Mouse (Mus musculus) left cerebral cortex, adult 9 months (tissue): ENCODE measurements at regions not wholly inside any gene's neighbourhood (a gene's known extent, or its start where the extent isn't known, plus 50 kb on each side); places are given as distances from the start of the nearest gene placed in this dataset.
"Not testable (repeated sequence)": the region's sequence is repeated elsewhere in the genome, so short reads cannot be mapped to it uniquely, and the experiment has no call there.

Experiments used
- DNase-seq, 2 experiments: peaks; one replicate each; pipeline ENCODE4 v3.0.0; 2022; ENCODE audit warnings: low spot score in 2 of 2

GRCm38 (mm10) chr9:98091105-98091504 is 58.1 kb upstream of the Clstn2 start:
- no peak for DNase-seq

DNA sequence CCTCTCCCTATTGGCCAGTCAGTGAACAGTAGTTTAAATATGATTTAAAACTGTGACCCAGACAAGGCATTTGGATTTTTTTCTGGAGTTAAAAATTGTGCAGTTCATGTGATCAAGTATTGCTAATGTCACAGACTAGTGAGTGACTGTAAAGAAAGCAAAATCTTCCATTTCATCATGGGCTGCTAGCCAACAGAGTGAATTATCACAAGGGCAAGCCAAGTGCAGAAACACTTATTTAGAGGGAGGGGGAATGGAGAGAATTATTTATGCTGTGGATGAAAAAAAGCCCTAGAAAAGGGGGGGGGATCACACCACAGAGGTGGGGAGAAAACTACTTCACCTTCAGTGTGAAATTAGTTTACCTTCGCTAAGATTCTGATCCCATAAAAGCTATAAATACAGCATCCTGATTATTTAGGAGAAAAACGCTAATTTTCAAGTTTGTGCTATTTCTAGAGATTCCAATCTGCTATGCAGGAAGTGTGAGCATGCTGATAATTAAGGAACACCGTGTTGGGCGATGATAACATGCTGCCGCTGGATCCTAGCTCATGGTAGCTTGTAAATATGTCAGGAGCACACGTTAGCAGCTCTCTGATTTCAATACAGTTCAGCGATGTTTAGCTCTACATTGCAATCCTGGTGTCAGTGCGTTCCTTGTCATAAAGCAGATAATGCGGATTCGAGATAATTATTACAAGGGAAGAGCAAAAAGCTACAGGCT is 62.2 kb upstream of the Clstn2 start:
- DNase-seq: peak in 1 of 2 experiments; percentile 2

GRCm38 (mm10) chr9:98123390-98123789 is 90.4 kb upstream of the Clstn2 start:
- DNase-seq: no peak

- DNase-seq: no peak
Measured at GRCm38 (mm10) chr9:98129596-98129995, 96.6 kb upstream of the Clstn2 start.

- peak; percentile 68 to 82 for DNase-seq
Measured at GRCm38 (mm10) chr9:98130849-98131248, 97.9 kb upstream of the Clstn2 start.

DNA sequence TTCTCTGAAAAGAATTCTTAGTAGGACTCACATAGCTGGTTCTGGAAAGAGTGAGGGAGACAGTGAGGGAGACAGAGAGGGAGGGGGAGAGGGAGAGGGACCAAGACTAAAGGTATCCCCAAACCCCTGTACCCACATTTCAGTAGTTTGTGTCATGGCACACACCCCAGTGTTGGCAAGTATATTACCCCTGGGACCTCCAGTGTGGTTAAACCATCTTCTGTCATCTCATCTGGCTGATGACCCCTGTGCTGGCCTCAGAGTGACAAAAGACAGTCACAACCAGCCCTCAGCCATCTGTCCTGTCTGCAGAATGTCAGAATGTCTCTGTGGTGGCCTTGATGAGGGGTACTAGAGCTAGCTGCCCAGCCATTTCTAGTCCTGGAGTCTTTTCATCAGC is 107.6 kb upstream of the Clstn2 start:
- DNase-seq: no peak

DNA sequence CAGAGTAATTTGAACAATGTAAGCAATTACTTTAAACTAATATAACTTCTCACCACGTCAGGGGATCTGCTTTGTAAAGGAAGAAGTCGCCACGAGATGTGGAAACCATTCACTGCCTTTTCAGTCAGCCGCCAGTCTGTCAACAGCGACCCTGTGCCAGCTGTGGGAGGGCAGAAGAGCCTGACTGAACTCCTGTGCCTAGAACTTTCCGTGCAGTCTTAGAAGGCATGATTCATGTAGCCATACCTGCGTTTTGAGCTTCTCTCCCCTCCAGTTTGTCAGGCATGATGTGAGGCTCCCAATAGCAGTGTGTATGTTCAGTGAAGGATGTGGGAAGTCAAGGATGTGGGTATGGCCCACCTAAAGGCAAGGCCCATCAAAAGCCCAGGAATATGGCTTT is 109.1 kb upstream of the Clstn2 start:
- no peak for DNase-seq

DNA sequence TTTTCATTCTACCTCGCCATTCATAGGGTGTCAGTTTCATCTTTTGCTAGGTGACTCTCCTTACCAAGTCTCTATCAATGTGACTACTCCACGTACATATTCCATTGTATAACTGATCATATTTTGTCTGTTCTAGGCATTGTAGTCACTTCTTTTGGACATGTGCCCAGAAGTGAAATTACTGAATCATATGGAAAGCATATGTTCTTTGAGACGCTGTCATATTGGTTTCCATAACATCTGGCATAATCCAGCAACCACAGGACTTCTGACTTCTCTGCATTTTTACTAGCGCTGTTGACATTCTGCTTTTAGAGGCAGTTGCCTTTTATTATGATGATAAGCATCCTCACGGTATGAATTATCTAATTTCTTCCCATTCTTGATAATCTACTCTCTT is 113.9 kb upstream of the Clstn2 start:
- no peak for DNase-seq

DNA sequence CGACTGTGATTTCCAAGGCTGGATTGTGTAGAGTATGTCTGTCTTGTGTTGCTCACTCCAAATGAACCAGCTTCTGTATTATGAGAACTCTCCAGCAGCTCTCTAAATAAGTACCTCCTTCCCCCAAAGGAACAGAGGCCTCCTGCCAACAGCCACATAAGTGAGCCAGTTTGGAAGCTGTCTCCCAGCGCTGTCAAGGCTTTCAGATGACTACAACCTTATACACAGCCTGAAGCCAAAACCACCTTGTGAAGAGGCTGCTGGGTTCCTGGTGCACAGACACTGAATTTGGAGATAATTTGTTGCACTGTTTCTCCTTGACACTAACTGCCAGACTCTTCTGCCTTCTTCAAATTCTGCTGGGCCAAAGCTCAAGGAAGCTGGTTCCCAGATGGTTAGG is 125.4 kb upstream of the Clstn2 start:
- peak in 1 of 2 experiments; percentile 47 for DNase-seq

DNA sequence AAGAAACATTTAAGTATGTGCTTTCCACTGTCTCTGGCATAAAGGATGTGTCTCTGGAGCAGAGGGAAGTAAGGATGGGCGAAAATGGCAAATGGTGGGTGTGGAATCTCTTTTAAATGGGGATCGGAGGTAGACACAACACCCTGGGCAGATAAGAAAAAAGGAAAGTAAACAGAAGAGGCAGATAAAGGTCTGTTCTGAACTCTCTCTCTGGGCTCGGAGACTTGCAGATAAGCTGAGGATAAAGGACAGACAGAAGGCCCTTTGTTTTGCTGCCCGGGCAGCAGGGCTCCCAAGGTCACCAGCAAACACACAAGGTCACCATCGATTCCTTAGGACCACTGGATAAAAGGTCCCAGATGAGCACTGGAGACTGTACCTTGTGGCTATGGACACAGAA is 122.7 kb upstream of the Nmnat3 start:
- DNase-seq: no peak

GRCm38 (mm10) chr9:98174056-98174455 is 113.2 kb upstream of the Nmnat3 start:
- no peak for DNase-seq

DNA sequence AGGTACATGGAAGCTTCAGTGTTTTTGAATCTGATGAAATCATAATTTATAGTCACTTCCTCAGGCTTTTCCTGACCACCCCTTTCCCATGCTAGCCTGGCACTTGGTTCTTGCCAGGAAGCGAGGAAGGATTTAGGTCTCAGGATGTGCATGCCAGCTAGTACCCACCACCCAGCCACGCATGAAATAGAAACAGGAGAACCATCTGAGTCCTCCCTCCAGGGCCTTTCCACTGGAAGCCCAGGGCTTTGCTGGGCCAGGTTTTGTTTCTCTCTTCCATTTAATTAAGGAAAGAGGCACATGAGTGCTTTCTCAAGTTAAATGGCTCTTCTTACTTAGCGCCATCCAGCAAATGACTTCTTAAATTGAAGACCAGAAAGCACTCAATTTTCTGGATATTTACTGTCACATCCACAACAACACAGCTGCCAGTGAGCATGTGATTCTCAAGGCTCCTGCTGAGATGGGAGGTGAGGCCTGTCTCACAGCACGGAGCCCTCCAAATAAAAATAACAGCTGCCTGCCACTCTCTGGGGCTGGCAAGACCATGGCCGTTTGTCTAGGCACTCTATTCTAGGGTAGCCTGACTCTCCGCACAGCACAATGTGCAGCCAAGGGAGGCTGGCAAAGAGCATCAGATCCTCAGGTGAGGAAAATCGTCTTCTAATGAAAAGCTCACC is 110.4 kb upstream of the Nmnat3 start:
- no peak for DNase-seq

DNA sequence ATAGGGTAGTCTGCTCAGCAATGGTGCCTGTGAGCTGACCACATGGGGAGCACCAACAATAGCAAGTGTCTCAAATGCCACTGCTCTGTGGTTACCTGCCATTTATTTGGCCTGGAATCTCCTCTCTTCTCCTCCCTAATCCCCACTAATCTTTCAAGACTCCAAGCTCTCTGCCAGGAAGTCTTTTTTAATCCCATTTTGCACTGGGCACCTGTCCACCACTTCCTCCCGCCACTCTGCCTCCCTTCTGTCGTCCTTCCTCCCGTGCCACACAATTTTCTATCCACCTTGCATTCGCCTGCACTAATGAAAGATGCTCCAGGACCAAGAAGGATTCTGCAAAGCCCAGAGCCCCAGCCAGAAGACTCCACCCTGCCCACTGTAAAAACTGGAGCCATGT is 106.5 kb upstream of the Nmnat3 start:
- no peak for DNase-seq

- no peak for DNase-seq
Measured at GRCm38 (mm10) chr9:98186757-98187300, 100.4 kb upstream of the Nmnat3 start.

- DNase-seq: peak; percentile 30 to 77
Measured at GRCm38 (mm10) chr9:98194356-98194755, 92.9 kb upstream of the Nmnat3 start.

GRCm38 (mm10) chr9:98218824-98219223 is 68.4 kb upstream of the Nmnat3 start:
- no peak for DNase-seq

GRCm38 (mm10) chr9:98220367-98220766 is 66.9 kb upstream of the Nmnat3 start:
- no peak for DNase-seq

DNA sequence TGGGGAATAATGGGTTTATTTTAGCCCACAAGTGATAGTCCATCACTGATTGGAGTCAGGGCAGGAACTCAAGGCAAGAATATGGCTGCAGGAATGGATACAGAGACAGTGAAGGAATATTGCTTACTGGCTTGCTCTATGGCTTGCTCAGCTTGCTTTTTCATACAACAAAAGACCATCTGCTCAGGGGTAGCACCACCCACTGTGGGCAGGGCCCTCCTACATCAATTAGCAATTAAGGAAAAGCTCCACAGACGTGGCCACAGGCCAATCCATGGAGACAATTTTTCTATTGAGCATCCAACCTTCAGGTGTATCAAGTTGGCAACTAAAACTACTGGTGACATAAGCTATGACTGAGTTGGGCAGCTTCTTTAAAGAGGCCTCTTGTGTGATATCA is 65.5 kb upstream of the Nmnat3 start:
- no peak for DNase-seq

GRCm38 (mm10) chr9:98228226-98228625 is 59.0 kb upstream of the Nmnat3 start:
- no peak for DNase-seq

GRCm38 (mm10) chr9:98228907-98229306 is 58.3 kb upstream of the Nmnat3 start:
- no peak for DNase-seq

- not testable (repeated sequence) for DNase-seq
Measured at GRCm38 (mm10) chr9:98234731-98235130, 52.5 kb upstream of the Nmnat3 start.
